Mouse (Mus musculus): ENCODE results near the gene Pdcd1lg2.

DNA sequence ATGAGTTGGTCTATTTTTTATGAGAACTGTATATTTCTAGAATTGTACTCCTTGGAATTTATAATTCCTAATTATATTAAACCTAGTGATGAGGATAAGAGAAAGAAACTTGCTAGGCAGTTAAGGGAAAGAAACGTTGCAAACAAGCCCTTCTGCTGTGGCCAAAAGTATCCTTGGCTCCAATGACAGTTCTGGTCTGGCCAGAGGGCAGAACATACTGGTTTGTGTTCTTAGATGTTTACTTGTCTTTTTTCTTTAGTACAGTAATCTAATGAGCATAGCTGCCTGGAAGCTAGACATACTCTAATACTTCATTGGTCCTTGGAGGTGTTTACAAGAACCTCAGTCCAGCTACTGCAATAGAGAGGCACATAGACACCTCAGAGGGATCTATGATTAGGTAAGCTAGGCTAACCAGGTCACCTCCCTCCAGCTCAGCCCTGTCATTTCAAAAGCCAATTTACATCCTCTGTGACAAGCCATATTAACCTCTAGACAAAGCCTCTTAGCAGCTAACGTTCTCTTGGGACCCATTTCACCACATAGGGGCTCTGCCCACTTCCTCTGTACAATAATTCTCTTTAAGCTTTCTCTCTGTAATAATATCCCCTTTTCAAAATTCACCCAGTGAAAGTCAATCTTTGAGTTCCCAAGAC, 102.5 kb downstream of the Pdcd1lg2 start:
- TF ChIP-seq CTCF (IDR thresholded peaks at IDR 0.05; ENCODE audit: low read depth, low read length) (no peak), POLR2A (IDR thresholded peaks at IDR 0.05; ENCODE audit: extremely low read depth, insufficient read depth, low read length) (no peak)
